Mouse (Mus musculus): ENCODE measurements around the gene Pnrc2. TPM values are rescaled to one million over a fixed set of nuclear protein-coding genes. Genes with fewer than 3 reads are reported as not detected.
A peak's percentile ranks its signal among the peaks of the same experiment; 100 is the strongest.

Pnrc2 gene
- polyA plus RNA-seq (2014; fragmentation: Nextera tagmentation; extraction: Ambion mirVana) = 191 and 206 TPM in 2 replicates

DNA sequence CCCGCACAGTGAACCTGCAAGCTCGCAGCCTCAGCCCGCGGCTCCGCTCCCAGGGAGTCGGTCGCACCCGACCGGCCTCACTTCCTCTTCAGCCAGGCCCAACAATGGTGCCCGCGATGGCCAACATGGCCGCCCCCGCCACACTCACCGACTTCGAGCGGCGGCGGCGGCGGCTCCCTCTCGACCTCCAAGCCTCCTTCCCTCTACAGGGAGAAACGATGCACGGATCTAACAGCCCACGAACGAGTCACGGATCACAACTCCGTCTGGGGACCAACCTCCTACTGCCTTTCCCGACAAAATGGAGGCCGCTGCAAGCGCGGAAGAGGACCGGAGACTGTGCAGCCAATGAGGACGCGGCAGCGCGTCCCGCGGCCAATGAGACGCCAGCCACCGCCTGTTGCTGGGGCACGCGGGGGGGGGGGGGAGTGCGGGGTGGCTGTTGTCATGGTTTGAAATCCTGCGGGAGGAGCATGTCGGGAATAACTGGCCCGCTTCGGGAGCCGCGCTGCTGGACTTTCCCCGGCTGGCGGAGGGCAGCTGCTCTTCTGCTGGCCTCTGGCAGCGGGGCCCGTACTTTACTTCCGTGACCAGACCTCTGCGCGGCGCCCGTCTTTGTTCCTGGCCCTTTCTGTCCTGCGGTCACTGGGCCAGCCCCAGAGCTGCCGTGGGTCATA, at the start of gene Pnrc2:
Pnrc2 (minus strand) TSS at position 325 of the 677 bp plus-strand sequence.
- TF ChIP-seq CTCF (IDR thresholded peaks at IDR 0.05; ENCODE audit: low read depth) = no peak
- under 1% methylated on average over 60 of the region's 60 CpGs for WGBS
- Histone ChIP-seq H3K4me2 (peak within 1 kb of the TSS; percentile 80), H3K4me1 (ENCODE audit: insufficient read depth) (peaks cover 11% of the 10 kb centered on the region), H3K4me3 (ENCODE audit: low read depth, low read length) (peak within 1 kb of the TSS; percentile 67), H3K9ac (peak within 1 kb of the TSS; percentile 97), H3K27me3 (ENCODE audit: insufficient read depth, low read length) (no peaks in the 10 kb centered on the region), H3K9me3 (ENCODE audit: low read depth, low read length) (no peaks in the 10 kb centered on the region), H3K27ac (ENCODE audit: low read depth) (peak within 1 kb of the TSS; percentile 100), H3K36me3 (ENCODE audit: insufficient read depth) (peaks cover 38% of the 10 kb centered on the region)
- ATAC-seq (ENCODE audit: insufficient read depth) (peak; percentile 93), DNase-seq (peak; percentile 96)

- H3K27ac ChIP-seq (ENCODE audit: low read depth) = no peak overlapping the region
- no peaks in the 10 kb centered on the region for H3K27me3 ChIP-seq (ENCODE audit: insufficient read depth, low read length)
- no peak for ATAC-seq (ENCODE audit: insufficient read depth)
- H3K4me1 ChIP-seq (ENCODE audit: insufficient read depth) = no peaks in the 10 kb centered on the region
- 0 out of 2 replicates have a peak overlapping the region, but pooled peaks have one; percentile 73 for H3K9ac ChIP-seq
- TF ChIP-seq CTCF (IDR thresholded peaks at IDR 0.05; ENCODE audit: low read depth) = no peak
- DNase-seq = no peak
- no peaks in the 10 kb centered on the region for H3K9me3 ChIP-seq (ENCODE audit: low read depth, low read length)
- H3K4me3 ChIP-seq (ENCODE audit: low read depth, low read length) = peak overlapping the region; percentile 79
- peak overlapping the region; percentile 98 for H3K4me2 ChIP-seq
- peaks cover 15% of the 10 kb centered on the region for H3K36me3 ChIP-seq (ENCODE audit: insufficient read depth)
- 58% methylated on average over 1 of the region's 1 CpGs for WGBS
These were observed 48.5 kb upstream of the Pnrc2 start for GRCm38 (mm10) chr4:135922190-135922589.

DNA sequence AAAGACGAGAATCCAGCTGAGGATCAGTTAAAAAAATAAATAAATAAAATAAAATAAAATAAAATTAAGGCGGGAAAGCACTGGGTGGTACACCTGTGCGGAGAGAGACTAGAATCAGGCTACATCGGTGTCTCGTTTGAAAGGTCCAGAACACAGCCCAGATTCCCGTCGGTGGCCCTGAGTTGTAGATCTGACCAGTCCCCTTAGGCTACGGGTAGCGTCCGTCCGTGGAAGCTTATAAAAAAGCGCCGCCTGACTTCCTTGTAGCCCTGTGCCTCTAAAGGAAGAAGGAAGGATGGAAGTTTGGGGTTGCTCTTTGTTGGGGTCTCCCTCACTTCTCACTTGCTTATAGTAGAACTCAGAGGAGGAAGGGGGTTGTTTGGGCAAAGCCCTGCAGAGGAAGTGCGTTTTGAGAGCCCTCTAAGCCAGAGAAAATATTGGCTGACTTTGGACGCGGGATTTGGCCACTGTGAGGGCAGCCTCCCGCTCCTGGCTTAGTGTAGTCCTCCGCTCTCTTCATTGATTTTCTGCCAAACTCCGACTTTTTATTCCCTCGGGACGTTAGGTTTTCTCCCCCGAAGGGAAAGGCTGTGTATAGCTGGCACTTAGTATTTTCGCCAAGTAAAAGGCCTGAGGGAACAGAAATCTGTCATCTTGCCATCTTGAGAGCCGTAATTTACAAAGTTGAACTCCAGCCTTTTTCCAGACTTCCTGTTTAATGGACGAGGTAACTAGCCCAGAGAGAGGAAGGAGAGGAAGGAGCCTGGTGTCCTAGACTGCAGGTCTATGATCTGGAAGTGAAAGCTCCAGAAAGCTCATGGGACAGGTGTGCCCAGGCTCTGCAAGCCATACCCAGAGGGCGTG, 47.8 kb upstream of the Pnrc2 start:
- Histone ChIP-seq H3K4me2 (peak overlapping the region; percentile 98), H3K4me1 (ENCODE audit: insufficient read depth) (no peaks in the 10 kb centered on the region), H3K27ac (ENCODE audit: low read depth) (peak overlapping the region; percentile 34; the same call in 1 of the 2 replicates), H3K36me3 (ENCODE audit: insufficient read depth) (peaks cover 14% of the 10 kb centered on the region), H3K9ac (peak overlapping the region; percentile 73), H3K27me3 (ENCODE audit: insufficient read depth, low read length) (no peaks in the 10 kb centered on the region), H3K4me3 (ENCODE audit: low read depth, low read length) (peak overlapping the region; percentile 79), H3K9me3 (ENCODE audit: low read depth, low read length) (no peaks in the 10 kb centered on the region)
- TF ChIP-seq CTCF (IDR thresholded peaks at IDR 0.05; ENCODE audit: low read depth) = no peak
- ATAC-seq (ENCODE audit: insufficient read depth) (no peak), DNase-seq (peak; percentile 44)
- 4% methylated on average over 26 of the region's 26 CpGs for WGBS

DNA sequence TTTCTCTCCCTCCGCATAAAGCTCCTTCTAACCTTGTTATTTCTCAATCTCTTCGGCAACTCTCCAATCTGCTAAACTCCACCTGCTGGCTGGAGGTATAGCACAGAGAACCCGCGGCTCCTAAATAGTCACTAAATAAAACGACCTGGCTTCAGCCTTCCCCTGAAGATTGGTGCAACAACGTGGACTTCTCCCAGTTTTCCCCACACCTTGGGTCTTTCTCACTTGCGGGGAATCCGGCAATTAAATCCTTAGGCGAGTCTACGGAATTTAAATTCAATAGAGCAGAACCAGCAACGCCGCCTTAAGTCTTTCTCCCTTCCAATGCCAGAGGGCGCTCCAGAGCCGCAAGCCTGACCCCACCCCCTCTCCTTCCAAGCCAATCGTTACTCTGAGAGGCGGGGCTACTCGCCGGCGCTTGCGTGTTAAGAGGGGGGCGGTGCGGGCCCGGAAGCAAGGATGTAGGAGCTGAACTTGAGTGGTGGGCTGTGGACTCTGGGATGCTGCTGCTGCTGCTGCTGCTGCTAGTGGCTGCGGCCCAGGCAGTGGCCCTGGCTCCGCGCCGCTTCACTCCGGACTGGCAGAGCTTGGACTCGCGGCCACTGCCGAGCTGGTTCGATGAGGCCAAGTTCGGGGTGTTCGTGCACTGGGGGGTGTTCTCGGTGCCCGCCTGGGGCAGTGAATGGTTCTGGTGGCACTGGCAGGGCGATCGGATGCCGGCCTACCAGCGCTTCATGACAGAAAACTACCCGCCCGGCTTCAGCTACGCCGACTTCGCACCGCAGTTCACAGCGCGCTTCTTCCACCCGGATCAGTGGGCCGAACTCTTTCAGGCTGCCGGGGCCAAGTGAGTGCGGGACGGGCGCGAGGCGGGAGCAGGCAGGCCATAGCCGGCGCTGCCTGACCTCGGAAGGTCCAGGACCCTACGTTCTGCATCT, 46.9 kb upstream of the Pnrc2 start, which contains the start of gene Fuca1:
Fuca1 (plus strand) TSS at position 432 of the 938 bp plus-strand sequence.
- H3K9ac ChIP-seq = peak within 1 kb of the TSS; percentile 73
- peak; percentile 77 for TF ChIP-seq CTCF (IDR thresholded peaks at IDR 0.05; ENCODE audit: low read depth)
- DNase-seq (peak; percentile 98), ATAC-seq (ENCODE audit: insufficient read depth) (peak; percentile 96)
- H3K4me1 ChIP-seq (ENCODE audit: insufficient read depth) = no peaks in the 10 kb centered on the region
- peak within 1 kb of the TSS; percentile 71 for H3K27ac ChIP-seq (ENCODE audit: low read depth)
- no peaks in the 10 kb centered on the region for H3K9me3 ChIP-seq (ENCODE audit: low read depth, low read length)
- peak within 1 kb of the TSS; percentile 98 for H3K4me2 ChIP-seq
- peaks cover 5% of the 10 kb centered on the region; the same call in 1 of the 2 replicates for H3K36me3 ChIP-seq (ENCODE audit: insufficient read depth)
- 2% methylated on average over 60 of the region's 60 CpGs for WGBS
- no peaks in the 10 kb centered on the region for H3K27me3 ChIP-seq (ENCODE audit: insufficient read depth, low read length)
- peak within 1 kb of the TSS; percentile 79 for H3K4me3 ChIP-seq (ENCODE audit: low read depth, low read length)

- Histone ChIP-seq H3K4me2 (no peak overlapping the region), H3K9ac (no peak overlapping the region), H3K27me3 (ENCODE audit: insufficient read depth, low read length) (no peaks in the 10 kb centered on the region), H3K4me1 (ENCODE audit: insufficient read depth) (no peaks in the 10 kb centered on the region), H3K27ac (ENCODE audit: low read depth) (no peak overlapping the region), H3K4me3 (ENCODE audit: low read depth, low read length) (no peak overlapping the region), H3K36me3 (ENCODE audit: insufficient read depth) (no peaks in the 10 kb centered on the region), H3K9me3 (ENCODE audit: low read depth, low read length) (no peaks in the 10 kb centered on the region)
- DNase-seq (no peak), ATAC-seq (ENCODE audit: insufficient read depth) (no peak)
- no peak for TF ChIP-seq CTCF (IDR thresholded peaks at IDR 0.05; ENCODE audit: low read depth)
- WGBS = 90% methylated on average over 3 of the region's 3 CpGs
These were observed 45.6 kb upstream of the Pnrc2 start for GRCm38 (mm10) chr4:135919280-135919639.

- no peak overlapping the region for H3K27ac ChIP-seq (ENCODE audit: low read depth)
- H3K9ac ChIP-seq = no peak overlapping the region
- no peaks in the 10 kb centered on the region for H3K9me3 ChIP-seq (ENCODE audit: low read depth, low read length)
- WGBS = 72% methylated on average over 13 of the region's 13 CpGs
- DNase-seq (peak; percentile 9), ATAC-seq (ENCODE audit: insufficient read depth) (no peak)
- H3K4me2 ChIP-seq = no peak overlapping the region
- no peak overlapping the region for H3K4me3 ChIP-seq (ENCODE audit: low read depth, low read length)
- H3K36me3 ChIP-seq (ENCODE audit: insufficient read depth) = no peaks in the 10 kb centered on the region
- TF ChIP-seq CTCF (IDR thresholded peaks at IDR 0.05; ENCODE audit: low read depth) = no peak
- no peaks in the 10 kb centered on the region for H3K27me3 ChIP-seq (ENCODE audit: insufficient read depth, low read length)
- no peaks in the 10 kb centered on the region for H3K4me1 ChIP-seq (ENCODE audit: insufficient read depth)
These were observed 45.1 kb upstream of the Pnrc2 start for GRCm38 (mm10) chr4:135918635-135919279.

Measured in lung, embryonic 14.5 days (tissue).